Mouse (Mus musculus): ENCODE measurements at regions not wholly inside any gene's neighbourhood (a gene's known extent, or its start where the extent isn't known, plus 50 kb on each side); places are given as distances from the start of the nearest gene placed in this dataset.

- no peaks in the 10 kb centered on the region for H3K36me3 ChIP-seq (ENCODE audit: control insufficient read depth, insufficient read depth, low read length, poor library complexity, severe bottlenecking)
- no peak for DNase-seq (ENCODE audit: low read depth, low spot score)
- no peaks in the 10 kb centered on the region for H3K27me3 ChIP-seq (ENCODE audit: control insufficient read depth, insufficient read depth, low read length, poor library complexity, severe bottlenecking)
Measured at GRCm38 (mm10) chr2:118058654-118059395, 52.9 kb upstream of the Thbs1 start.

GRCm38 (mm10) chr2:118061291-118061690, 50.4 kb upstream of the Thbs1 start:
- Histone ChIP-seq H3K27me3 (ENCODE audit: control insufficient read depth, insufficient read depth, low read length, poor library complexity, severe bottlenecking) (no peaks in the 10 kb centered on the region), H3K36me3 (ENCODE audit: control insufficient read depth, insufficient read depth, low read length, poor library complexity, severe bottlenecking) (no peaks in the 10 kb centered on the region)
- no peak for DNase-seq (ENCODE audit: low read depth, low spot score)

Data from splenic B cell, adult 2 months (primary cell).